Mouse (Mus musculus) right cerebral cortex, postnatal 25 days (tissue): Measurements from ENCODE around the gene Tmcc1.
"Not testable (repeated sequence)": the region's sequence is repeated elsewhere in the genome, so short reads cannot be mapped to it uniquely, and the experiment has no call there.

Source experiments
- DNase-seq: peaks from one replicate; pipeline ENCODE4 v3.0.0; 2022

The Tmcc1 gene

DNA sequence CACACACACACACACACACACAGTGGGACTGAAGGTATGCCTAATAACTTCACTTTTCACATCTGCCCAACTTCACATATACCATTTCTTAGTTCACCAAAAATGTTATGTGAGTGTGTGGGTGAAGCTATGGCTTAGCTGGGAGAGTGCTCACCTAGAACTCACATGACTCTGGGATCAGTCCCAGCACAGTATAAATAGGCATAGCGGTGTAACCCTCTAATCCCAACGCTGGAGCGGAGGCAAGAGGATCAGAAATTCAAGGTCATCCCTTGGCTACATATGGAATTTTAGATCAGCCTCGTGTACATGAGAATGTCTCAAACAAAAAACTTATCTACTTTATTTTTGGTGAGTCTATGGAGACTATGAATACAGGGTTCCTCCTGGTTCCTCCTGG, 119.7 kb downstream of the Tmcc1 start:
- DNase-seq: no peak

DNA sequence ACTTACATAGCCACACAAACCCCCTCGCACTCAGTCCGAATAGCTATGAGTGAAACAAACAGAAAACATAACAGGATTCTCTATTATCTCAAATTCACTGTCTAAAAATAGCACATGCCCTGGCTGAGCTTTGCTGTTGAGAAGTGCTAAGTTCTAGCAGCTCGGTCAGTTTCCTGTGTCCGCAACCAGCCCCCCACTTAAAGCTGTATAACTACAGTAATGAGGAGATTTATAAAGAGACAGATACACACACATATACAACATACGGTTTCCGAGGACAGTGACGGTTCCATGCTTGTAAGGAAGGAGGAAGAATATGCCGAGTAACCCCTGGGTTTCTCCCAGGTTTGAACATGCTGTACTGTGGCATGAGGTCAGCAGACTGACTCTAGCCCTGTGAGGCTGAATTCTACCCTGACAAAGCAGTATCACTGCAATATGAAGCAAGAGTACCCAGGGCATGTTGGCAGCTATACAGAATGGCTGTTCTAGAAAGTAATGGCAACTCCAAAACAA, 120.5 kb downstream of the Tmcc1 start:
- no peak for DNase-seq

DNA sequence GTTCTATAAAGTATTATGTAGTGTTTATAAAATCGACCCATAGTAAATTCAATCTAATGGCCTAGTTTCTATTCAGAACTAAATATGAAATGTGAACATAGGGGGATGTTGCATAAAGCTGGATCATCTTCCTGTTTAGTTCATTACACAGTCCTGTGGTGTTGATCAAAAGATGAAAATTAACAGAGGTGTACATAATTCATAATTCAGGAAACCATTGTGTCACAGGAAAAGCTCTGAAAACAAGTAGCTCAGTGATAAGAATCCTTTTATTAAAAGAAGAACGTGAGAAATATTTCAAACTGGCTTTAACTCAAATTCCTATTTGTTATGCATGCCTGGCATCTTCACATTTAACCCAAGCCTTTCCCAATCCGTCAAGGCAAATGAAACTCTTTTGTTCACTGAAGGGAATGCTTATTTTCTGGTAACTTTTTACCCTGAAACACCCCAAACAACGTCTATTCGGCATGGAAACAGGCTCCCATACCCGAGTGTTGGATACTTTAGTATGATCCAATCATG, 121.0 kb downstream of the Tmcc1 start:
- no peak for DNase-seq

DNA sequence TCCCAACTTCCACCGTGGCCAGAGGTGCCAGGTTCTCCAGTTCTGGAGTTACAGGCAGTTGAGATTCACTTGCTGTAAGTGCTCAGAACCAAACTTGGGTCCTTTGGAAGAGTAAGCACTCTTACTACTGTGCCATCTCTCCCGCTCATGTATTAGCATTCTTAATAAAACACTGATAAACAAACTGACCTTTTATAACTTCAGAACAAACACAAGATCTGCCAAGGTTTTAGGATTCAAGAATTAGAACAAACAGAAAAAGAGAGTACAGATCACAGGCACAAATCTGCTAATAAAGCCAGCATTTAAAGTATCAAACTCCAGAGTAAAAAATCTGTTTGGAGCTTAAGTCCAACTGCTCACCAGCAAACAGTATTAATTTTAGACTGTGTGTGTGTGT, 121.5 kb downstream of the Tmcc1 start:
- DNase-seq: no peak

DNA sequence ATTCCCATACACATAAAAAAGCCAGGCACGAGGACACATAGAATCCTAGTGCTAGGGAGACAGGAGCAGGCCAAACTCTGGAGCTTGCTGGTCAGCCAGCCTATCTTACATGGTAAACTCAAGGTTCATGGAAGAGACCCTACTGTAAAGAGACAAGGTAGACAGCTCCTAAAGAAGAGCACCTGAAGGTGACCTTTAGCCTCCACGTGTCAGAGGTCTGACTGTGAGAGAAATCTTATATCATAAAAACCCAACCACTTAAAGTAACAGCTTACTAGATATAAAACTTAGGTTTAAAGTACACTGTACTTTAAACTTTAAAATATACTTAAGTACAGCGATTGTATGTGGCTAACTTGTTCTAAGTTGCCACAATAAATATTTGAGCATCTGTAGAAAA, 122.7 kb downstream of the Tmcc1 start:
- DNase-seq: no peak

DNA sequence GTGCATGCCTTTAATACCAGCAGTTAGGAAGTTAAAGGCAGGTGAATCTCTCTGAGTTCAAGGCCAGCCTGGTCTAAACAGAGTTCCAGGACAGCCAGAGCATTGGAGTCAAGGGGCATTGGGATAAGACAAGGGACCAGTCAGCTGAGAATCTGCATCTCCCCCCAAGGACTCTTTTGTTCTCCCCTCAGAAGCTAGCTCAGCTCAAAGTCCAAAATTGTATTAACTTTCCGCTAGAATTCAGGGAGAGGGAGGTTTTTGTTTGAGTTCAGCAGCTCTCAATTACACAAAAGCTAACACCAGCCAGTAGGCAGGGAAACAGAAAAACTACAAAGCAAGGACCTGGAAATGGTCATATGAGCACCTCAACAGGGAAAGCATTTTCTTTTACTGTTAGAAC, 129.8 kb downstream of the Tmcc1 start:
- DNase-seq: no peak

DNA sequence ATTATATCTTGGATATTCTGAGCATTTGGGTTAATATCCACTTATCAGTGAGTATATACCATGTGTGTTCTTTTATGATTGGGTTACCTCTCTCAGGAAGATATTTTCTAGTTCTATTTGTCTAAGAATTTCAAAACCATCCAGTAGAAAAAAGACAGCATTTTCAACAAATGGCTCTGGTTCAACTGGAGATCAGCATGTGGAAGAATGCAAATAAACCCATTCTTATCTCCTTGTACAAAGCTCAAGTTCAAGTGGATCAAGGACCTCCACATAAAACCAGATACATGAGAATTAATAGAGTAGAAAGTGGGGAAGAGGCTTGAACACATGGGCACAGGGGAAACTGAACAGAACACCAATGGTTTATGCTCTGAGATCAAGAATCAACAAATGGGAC, 133.7 kb downstream of the Tmcc1 start:
- not testable (repeated sequence) for DNase-seq

DNA sequence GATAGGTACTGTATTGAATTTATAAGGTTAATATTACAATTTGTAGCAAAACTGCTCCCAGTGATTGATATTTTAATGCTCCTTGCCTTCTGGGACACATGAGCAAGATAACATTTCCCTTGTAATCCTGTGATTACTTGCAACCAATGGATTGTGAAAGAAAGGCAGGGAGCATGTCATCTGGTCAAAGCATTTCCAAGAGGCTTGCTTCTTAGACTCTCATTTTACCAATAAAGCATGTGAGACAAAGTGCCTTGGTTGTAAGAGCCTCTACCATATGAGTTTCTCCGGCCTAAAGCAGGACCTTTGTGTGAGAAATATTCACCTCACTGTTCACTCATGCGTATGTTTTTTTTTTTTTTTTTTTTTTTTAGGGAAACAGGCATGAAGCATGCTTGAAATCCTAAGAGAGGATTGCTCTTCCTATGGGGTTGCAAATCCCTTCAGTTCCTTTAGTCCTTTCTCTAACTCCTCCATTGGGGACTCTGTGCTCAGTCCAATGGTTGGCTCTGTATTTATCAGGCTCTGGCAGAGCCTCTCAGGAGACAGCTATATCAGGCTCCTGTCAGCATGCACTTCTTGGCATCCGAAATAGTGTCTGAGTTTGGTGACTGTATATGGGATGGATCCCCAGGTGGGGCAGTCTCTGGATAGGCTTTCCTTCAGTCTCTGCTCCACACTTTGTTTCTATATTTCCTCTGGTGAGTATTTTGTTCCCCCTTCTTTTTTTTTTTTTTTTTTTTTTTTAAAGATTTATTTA, 134.6 kb downstream of the Tmcc1 start:
- DNase-seq: no peak

DNA sequence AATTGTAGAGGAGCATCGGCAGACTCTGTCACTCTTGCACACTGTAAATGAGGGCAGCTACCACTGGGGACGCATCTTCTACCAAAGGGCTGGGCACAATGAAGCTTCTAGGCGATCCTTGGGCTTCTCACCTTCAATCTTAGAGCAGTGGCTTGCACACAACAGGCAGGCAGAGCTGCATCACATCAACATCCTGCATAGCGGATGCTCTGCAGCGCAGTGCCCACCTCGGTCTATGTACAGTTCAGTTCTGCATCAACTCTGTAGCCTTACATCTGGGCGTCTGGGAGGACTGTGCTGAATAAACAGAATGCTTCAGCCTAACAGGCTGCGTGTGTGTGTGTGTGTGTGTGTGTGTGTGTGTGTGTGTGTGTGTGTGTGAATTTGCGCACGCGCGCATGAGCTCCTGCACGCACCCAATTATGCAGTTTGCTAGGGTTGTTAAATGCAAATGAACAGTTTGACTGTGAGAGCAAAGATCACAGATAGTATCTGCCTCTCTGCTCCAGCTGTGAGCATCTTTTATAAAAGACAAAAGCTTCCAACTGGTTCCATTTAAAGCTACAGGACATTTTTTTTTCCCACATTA, 136.5 kb downstream of the Tmcc1 start:
- DNase-seq: peak; percentile 64

DNA sequence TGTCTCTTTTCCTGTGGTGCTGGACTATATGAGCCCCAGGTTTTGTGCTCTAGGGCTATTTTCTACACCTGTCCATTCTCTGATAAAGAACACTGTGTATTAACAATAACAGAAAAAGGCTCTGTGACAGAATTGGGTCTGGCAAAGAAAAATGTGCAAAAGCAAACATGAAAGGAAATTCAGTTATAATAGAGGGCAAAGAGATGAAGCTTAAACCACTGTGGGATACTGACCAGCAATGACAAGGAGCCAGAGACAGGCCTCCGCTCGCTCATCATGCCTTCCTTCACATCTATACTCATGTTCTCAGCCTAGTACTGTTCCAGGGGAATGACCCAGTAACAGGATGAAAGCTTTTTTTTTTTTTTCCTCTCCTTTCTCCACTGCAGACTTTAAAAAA, 137.5 kb downstream of the Tmcc1 start:
- DNase-seq: no peak

DNA sequence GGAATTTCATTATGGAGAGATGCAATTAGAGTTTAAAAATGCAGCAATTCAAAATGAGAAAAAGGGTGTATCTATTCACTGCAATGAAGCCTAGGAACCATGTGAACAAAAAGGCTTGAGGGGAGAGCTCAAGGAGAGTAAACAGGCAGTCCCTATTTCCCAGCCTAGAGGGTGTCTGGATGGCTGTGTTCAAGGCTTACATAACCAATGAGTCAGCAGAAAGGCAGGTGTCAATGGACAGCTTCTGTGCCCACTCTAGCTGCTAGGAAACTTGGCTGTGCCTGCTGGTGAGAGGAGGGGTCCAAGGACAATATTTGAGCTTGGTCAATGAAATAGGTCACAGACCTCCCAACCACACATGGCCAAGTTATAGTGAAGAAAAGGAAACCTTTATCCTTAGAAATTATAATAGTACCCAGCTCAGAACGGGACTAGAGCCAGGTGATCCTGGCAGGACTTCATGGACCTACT, 138.2 kb downstream of the Tmcc1 start:
- peak; percentile 49 for DNase-seq

DNA sequence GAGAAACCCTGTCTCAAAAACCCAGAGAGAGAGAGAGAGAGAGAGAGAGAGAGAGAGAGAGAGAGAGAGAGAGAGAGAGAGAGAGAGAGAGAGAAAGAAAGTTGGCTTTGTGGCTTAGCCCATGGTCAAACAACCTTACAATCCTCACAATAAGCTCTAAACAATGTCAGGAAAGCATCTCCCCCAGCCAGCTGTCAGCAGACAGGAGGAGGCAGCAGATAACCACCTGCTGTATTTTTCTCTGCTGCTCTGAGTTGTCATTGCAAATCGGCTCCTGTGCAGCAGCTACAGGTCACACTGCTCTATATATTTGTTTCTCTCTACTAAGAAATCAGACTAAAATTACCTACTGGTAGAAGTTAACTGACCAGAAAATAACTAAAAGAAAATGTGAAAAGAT, 145.4 kb downstream of the Tmcc1 start:
- DNase-seq: no peak

DNA sequence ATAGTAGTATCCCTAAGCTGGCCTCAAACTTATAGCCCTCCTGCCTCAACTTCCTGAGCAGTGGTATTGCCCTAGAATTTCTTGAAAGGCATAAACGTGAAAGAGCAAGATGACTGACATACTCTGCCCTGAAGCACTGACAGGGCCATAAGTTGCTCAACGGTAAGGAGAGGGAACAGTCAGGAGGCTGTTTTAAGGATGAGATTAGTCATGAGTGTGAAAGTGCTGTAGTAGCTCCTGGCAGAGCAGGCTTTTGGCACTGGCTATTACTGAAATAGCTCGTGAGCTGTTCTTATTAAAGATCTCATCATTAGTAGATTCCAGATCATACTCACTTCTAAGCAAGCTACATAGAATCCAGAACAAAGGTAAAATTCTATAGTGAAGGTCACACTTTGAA, 145.9 kb downstream of the Tmcc1 start:
- no peak for DNase-seq

DNA sequence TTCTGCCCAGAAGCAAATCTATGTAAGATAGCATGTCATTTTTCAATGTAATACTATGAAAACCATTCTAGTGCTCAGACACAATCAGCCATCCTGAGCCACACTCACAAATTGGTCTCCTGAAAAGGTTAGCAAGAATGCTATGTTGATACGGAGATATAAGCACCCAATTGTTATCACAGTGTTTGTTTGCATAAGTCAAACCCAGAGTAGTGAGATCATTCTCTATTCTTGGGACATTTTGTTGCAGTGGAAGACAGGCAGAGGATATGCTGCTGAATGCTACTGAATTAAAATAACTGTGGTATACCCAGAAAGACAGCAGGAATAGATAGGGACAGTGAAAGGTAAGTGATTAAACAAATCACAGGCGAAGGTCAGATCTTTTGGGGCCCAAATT, 149.2 kb downstream of the Tmcc1 start:
- DNase-seq: no peak

DNA sequence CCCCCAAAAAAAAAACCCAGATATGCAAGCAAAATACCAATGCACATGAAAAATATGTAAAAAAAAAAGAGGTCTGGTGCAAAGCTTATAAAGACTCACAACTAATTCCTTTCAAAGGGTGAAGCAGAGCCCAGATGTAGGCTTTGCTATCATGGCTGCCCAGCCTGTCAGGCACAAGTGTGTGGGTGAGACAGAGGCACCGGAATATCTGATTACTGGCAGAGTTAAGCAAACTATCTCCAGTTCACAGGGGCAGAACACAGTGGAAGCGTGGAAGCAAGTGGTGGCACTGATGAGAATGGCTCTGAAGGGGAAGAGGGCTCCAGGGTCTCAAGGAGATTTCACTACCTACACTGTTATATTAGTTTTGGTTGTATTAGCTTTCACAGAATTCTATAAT, 155.1 kb downstream of the Tmcc1 start:
- DNase-seq: no peak

DNA sequence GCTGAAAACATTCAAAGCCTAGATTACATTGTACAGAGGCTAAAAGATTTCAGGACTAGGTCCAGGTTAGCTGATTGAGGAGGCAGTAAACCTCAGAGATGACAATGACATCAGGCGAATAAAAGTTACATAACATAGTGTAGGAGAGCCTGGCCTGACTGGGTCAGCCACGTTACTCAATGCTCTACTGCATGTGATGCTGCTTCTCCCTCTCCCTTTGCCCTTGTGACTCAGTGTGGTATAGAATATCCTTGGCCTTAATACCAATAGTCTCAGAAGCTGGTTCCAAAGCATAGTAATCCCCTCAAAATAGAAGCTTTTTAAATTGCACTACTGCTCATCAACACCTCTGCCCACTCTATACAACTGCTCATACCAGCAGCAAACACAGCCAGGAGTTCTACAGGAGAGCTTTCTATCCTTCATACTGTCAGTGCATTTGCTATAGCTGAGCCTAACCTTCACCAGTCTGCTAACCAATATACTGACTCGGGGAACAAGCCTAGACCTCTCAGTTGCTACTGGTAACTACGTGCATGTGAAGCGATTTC, 155.9 kb downstream of the Tmcc1 start:
- DNase-seq: no peak

DNA sequence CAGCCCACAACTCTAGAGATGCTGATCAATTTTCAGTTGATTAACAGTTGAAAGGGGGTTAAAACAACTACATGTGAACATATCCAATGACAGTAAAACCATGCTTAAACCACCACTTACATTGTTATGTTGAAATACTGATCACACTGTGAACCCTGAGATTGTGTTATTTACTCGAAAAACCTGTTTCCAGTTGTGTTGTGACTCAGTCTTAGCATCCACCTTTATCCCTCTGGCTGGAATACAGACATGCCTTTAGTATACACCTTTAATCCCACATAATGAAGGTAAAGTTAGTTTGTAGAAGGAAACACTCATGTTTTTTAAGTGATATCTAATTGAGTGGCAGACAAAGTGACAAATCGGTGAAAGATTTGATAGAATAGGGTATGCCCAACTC, 156.7 kb downstream of the Tmcc1 start:
- DNase-seq: no peak

DNA sequence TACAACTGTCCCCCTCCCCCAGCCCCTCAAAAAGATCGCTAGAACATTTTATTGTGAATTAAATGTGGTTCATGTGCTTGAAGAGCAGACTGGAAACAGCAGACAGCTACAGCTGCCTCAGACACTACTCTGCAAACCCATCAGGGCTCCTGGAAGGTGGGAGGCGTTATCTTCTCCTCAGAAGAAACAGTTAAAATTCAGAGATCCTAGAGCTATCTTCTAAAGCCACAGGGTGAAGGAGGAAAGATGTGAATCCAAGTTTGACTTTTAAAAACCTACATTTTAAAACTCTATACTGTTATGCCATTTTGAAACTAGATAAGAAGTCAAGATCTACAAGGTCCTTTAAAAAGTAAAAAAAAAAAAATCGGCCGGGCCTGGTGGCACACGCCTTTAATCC, 162.2 kb downstream of the Tmcc1 start:
- DNase-seq: no peak

DNA sequence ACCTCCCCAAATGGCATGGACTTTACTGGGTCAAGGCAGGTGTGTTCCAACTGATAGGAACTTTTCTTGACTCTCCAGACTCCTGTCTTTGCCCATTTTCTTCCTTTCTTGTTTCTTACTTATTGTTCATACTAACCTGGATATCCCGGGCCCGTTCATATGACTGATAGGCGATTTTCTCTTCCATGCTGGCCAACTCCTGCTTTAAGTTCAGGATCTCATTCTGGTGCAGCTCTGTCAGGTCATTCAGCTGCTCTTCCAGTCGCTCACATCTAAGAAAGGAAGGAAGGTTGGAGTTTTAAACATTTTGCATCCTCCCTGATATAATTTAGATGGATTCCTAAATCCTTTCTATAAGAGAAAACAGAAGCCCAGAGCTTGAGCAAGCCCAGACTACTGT, 168.6 kb downstream of the Tmcc1 start:
- no peak for DNase-seq

DNA sequence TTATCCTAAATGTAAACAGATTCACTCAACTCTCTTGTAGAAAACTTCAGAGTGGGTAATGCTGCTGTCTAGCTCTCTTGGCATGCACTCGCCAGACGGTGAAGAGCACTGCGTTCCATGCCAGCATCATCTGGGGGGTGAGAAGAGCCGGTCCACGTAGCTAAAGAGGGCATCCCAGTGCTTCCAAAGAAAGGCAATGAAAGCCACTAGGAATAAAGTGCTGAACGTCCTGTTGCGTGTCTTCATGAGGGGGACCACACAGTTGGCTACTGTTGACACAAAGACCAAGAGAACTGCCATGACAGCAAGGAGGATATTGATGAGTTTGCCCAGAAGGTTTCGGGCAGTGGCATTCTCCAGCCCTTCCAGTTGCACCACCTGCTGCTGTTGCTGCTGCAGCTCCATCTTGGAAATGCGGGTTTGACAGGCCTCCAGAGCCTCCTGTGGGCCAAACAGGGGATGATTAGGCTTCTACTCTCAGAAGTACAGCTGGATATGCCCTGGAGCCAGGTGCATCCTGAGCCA, 171.3 kb downstream of the Tmcc1 start:
- DNase-seq: no peak

DNA sequence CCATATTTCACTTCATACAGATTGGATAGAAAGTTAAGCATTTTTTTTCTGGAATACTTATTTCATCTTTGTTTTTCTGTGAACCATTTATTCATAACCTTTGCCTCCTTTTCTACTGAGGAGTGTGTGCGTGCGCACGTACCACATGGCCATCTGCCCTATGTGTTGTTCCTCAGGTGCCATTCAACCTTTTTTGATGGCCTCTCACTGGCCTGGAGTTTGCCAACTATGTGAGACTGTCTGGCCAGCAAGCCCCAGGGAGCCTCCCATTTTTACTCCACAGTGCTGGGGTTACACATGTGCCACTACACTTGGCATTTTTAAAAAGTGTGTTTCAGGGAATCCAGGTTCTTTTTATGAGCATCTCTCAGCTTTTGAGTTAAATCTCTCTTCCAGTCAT, 177.4 kb downstream of the Tmcc1 start:
- DNase-seq: no peak

DNA sequence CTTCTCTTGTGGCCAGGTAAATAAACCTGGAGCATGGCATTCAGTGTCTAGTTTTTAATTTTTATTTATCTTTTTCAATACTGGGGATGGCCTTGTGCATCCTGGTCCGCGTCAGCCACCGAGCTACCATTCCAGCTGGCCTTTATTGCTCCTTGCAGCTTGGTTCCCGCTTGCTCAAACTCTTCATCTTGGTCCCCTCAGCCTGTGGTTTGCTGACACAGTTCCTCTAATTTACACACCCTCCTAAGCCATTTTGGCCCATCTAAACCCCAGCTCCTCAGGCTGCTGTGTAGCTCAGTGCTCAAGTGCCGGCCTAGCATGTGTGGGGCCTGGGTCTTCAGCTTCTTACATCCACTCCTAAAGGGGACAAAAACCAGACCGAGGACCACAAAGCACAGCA, 179.2 kb downstream of the Tmcc1 start:
- no peak for DNase-seq

DNA sequence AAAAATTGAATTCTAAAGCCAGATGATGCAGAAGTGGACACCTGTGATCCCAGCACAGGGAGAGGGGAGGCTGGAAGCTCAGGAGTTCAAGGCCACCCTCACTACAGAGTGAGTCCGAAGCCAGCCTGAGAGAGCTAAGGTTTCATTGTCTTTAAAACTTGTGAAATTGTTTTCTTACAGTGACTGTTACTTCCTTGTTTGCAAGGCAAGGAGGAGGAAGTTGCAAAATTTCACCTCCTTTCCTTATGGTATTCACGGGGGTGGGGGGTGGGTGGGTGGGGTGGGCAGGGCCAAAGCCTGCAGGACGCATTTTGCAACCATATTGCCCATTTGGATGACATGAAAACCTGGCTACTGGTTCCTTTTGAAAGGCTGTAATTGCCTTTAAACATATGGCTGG, 179.6 kb downstream of the Tmcc1 start:
- no peak for DNase-seq

DNA sequence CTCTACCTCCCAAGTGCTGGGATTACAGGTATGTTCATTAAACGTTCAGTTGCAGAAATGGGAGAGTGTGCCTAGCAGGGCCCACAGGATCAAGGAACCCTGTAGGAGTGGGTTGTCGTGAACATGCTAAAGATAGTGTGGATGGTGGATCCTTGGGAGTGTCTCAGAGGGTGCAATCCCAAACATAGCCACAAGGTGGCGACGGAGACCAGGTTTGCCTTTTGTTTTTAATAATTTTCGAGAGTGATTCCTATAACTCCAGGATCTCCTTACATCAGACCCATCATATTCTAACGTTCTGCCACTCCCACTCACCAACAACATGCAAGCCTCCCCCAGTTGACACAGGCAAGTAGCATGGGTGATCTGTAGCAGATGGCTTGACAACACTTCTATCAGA, 182.7 kb downstream of the Tmcc1 start:
- DNase-seq: peak; percentile 78
